Mouse (Mus musculus): ENCODE results near the gene Chd3.
A peak's percentile ranks its signal among the peaks of the same experiment; 100 is the strongest.

The Chd3 gene

DNA sequence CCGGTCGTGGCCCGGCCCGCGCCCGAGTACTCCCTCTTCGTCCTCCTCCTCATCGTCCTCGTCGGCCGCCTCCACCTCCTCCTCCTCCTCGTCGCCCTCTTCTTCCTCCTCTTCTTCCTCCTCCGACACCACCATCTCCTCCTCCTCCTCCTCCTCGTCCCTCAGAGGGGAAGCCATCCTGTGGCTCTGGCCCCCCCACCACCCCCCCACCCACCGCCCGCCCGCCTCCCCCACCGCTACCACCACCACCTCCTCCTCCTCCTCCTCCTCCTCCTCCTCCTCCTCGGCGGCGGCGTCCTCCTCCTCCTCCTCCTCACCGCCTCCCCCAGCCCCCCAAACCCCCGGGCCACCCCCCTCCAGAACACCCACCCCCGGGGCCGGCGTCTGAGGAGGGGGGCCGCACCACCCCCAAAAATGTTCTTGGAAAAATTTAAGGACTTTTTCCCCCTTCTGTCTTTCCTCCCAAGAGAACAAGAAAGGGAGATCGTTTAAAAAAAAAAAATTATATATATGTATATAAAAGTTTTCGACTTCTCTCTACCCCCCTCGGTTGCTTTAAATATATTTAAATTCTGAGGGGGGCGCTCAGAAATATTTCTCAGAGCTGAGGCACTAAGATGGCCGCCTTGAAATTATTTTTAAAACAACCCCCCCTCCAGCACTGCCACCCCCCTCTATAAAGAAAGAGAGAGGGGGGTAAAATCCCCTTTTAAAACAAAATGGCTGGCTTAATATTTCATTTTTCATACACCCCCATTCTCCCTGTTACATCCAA is at the start of gene Chd3:
Gene Chd3, minus strand, starts transcription at position 192 of the 775 bp plus-strand sequence.
- peak; percentile 40 for DNase-seq (ENCODE audit: low read depth, low spot score)

DNA sequence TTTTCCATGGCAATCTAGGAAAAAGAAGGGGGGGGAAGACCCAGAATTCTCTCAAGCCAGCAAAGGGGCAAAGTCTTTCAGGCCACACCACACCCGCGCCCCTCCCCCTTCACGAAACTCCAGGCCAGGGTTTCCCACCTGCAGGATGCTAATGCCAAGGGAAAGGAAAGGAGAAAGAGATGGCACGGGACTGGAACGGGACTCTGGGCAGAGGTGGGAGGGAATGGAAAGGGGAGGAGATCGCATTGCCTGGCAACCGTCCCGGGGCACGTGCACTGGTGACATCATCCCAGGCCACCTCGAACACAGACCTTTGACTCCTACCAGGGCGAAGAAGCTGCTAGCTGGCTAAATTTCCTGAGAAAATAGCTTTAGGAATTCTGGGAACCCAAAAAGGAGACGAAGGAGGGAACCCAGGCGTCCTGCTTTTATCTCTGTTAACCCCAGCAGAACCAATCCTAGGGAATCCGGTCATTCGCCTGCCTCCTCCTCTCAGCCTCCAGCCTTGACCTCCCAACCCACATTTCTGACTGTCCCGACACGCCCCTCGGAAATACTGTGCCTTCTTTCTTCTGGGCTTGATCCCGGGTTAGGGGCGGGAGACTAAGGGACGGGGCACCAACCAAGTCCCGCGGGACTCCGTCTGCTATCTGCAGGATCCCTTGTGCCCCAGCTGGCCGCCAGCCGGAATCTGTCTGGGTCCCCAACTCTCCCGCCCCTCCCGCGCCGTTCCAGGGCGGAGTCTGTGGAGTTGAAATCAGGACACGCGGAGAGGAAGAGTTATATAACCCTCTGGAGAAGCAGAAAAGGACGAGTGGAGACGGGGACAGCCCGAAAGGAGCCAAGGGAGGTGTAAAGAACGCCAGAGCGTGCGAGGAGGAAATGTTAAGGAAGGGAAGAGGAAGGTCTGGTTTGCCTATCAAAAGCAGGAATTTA is 48.5 kb upstream of the Chd3 start:
- DNase-seq (ENCODE audit: low read depth, low spot score) = peak; percentile 75

DNA sequence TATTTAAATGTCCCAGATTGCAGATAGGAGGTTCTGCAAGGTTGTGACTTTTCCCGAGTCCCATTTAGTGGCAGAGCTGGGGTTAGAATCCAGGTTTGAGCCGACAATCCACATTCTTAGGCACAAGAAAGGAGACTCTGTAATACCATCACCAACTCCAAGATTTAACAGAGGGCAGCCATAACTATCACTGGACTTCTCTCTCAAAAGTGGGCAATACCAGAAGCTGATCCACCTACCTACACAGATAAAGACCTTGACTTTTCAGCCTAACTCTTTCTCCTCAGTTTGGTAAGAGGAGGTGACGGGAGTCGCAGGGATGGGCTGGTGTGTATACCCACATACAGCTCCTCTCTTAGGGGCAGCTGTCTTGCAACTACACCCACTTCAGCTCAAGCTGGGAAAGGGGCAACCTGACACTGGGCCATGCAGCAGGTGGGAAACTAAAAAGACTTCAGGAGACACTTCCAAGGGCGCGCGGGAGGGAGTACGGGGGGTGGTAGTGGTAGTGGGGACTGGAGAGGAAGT is 47.8 kb upstream of the Chd3 start:
- no peak for DNase-seq (ENCODE audit: low read depth, low spot score)

DNA sequence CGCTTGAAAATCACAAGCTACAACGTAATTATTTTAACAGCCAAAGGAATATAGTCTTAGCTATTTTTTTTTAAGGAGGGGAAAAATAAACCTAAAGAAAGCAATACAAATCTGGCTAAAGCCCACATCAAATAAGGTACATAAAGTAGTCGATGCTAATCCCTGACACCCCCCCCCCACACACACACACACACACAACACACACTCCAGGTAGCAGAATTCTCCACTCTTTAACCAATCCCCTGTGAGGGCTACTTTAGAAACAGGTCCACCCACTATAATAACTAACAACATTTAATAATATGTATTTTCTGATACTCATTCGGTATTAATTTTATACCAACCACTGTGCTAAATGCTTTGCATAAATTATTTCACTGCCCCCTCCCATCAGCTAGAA is 47.3 kb upstream of the Chd3 start:
- no peak for DNase-seq (ENCODE audit: low read depth, low spot score)

DNA sequence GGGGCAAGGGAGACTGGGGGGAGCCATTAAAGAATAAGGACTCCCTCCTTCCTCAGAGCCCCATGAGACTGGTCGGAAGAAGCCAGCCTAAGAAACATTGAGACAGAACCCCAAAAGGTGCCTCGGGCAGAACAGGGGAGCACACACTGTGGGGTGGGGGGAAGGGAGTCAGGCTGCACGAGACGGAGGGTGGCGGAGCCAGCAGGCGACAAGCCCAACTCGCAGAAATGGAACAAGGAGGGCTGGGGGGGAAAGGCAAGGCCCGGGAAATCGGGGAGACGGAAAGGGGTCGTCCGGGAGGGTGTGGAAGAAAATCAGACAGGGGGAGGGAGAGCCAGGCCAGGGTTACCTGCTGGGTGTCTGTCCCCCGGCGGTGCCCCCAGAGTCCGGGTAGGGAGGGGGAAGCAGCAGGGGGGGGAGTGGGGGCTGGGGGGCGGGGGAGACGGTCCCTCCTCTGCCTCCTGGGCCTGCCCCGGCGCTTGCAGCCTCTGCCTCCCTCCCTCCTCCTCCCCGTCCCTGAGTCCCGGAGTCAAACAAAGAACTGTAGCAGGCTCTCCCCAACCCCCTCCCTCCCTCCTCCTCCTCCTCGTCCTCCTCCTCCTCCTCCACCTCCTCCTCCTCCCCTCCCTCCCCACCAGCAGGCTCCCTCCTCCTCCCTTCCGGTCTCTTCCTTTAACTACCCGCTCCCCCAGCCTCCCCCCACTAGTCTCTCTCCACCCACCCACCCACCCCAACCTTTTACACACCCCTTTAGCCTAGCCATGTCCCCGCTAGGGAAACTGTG is 46.7 kb upstream of the Chd3 start:
- DNase-seq (ENCODE audit: low read depth, low spot score) = peak; percentile 53

DNA sequence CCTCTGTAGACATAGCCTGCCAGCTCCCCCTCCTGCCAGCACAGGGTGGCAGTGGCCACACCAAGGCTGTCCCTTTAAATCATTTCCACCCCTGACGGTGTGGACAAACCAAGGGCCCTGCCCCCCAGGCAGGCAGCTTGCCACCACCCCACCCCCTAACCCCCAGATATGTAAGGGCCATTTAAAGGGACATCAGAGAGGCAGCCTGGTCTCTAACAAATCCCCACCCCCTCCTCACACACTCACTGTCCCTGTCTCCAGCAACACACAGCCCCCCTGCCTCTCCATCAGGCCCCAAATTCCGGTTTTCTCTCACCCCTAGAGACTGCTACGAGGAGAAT is 46.1 kb upstream of the Chd3 start:
- no peak for DNase-seq (ENCODE audit: low read depth, low spot score)

DNA sequence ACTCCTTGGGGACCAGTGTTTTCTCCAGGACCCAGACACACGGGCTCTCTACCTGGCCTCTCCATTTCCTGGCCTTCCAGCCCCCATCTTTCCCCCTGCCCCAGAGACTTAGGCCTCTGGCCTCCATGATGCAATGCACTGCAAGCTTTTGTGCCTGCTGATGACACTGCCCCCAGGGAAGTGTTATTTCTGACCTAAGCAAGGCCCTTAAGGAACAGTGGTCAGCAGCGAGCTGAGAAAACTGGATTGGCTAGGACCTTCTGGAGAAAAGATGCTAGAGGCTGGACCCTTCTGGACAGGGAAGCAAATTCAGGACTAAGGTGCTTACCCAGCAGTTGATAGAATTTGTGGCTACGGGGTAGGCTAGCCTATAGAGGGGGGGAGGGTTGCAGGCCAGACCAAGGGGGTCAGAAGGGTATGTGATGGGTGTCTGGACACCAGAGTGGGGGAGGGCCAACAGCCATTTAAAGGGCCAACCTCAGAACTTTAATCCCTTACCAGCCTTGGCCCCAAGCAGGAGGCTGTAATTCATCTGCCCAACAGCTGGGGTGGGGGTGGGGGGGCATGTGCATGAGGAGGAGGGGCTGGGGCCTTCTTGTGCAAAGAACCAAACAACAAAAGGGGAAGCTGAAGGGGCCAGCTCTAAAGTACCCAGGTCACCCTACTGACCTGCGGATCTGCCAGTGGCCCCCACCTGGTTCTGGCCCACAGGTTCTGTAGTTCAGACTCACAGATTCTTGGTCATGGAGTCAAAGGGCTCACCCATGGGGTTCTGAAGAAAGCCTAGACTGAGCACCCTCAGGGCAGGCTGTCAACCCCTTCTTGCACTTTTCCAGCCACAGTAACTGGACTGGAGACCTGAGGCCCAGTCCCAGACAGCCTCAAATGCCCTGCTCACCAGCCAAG is 45.5 kb upstream of the Chd3 start:
- DNase-seq (ENCODE audit: low read depth, low spot score) = peak; percentile 25

DNA sequence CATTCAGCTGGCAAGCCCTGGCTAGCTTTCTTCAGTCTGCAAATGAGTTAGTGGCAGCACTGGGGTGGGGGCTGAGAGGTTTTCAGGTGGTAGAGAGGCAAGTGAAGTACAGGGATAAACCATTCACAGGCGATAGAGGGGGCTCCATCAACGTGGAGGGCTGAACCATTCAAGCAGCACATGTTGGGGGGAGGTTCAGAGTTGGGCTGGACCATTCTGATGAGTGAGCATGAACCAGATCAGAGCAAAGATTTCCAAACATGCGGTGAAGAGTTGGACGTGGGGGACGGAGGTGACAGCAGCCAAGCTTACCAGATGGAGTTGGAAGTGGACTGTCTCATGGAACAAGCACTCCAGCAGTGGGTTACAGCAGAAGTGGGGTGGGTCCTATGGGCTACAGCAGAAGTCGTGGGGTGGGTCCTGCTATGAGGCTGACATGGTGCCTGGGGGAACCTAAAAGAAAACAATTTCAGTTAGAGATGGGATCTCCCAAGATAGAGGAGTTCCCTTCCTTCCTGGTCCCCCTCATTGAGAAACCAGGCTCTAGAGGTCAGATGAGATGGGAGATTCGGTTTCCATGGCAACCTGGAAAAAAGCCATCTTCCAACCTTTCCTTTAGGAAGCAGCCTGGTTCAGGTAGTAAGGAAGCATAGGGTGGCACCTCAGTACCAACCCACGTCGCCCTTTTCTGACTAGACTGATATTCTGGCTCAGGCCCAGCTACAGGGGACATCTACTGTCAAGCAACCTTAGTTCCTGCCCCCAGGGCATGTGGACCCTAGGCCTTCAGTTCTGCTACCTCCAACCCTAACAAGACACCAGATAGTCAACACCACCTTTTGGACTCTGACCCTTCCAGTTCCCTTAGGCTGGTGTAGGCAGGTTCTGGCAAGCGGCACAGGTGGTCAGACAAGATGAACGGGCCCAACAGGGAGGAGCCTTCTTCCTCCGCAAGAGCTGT is 44.3 kb upstream of the Chd3 start, which contains the start of gene Kdm6b:
Gene Kdm6b, minus strand, starts transcription at position 455 of the 961 bp plus-strand sequence.
- peak; percentile 42 for DNase-seq (ENCODE audit: low read depth, low spot score)

DNA sequence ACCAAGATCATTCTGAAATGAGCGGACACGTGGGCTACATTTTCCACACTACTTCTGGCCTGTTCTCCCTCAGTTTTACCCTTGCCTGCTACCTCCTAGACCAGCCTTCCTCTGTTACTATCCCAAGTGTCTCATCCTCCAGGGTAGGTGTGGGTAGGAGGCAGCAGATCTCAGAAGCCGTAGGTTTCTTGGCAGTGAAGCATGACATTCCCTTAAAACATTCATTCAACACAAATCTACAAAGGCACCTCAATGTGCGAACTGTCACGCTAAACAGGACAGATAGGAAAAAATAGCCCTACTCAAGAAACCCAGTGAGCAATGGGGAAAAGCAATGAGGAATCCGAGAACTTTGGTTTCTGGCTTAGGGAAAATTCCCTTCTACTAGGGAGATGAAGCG is 43.3 kb upstream of the Chd3 start:
- DNase-seq (ENCODE audit: low read depth, low spot score) = no peak

DNA sequence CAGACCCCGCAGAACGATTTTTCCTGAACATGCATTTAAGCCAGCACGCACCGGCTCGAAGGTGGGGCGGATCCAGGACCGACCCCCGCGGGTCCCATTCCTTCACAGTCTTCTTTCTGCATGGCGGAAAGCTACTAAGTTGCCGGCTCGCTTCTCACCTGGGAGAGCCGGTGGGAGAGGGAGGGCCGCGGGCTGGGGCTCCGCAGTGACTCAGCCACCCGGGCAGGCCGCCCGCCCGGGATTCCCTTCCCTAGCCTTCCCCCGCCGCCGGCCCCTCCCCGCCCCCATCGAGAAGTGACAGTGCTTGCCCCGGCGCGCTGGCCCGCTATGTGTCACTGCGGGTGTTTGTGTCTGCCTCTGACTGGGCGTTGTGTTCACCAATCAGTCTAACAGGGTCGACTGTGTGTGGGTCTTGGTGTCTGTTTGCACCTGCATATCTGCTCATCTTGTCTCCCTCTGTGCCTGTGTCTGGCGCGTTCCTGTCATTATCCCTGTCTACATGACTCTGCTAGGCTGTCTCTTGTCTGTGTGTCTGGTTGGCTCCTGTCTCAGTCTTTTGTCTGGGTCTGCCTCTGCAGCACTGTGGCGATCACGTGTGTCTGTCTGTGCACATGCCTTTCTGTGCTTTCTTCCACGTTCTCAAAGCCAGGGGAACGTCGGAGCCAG is 42.5 kb upstream of the Chd3 start:
- peak; percentile 85 for DNase-seq (ENCODE audit: low read depth, low spot score)

DNA sequence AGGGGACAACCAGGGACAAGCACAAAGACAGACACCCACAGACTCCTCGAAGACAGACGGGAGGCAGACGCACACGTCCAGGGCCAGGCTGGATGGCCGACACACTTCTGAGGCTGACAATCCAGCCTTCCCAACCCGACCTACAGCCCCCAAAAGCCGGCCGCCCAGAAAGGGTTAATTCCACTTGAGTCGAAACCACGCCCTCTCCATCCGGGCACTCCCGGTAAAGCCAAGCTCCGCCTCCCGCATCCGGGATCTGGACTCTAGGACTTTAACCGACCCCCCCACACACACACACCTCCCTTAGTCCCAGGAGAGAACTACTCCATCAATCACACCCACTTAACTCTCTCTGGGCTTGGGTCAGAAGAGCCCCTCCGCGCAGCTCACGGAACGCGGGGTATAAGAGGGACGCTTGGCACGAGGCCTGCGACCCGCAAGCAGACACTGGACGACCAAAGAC is 41.9 kb upstream of the Chd3 start:
- DNase-seq (ENCODE audit: low read depth, low spot score) = peak; percentile 86

DNA sequence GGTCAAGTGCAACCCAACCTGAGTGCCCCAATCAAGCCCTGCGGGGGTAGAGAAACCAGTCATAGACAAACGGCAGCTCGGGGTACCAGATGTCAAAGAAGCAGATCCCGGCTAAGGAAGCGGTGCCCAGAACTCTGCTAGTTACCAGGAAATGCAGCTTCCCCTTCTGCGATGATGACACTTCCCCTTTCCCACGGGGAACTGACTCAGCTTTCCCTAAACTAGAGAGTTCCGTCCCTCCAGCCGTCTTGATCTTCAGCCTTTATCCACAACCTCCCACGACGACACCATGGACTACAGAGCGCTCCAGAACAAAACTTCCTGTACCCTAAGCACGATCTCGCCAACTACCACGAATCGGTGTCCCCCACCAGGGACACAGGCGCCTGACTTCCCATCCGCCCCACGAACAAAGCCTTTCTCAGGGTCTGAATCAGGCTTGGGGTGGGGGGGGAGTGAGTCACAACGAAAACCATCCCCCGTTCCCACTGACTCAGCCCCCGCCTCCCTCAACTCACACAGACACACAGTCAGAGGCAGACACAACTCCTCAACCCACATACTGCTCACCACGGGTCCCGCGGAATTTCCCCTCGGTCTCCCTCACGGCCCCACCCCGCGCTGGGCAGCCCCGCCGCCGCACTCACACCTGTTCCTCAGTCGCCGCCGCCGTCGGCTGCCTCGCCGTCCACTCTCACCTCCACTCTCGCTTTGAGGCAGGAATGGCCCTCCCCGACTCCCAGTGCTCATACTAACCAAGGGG is 41.3 kb upstream of the Chd3 start:
- peak; percentile 94 for DNase-seq (ENCODE audit: low read depth, low spot score)

DNA sequence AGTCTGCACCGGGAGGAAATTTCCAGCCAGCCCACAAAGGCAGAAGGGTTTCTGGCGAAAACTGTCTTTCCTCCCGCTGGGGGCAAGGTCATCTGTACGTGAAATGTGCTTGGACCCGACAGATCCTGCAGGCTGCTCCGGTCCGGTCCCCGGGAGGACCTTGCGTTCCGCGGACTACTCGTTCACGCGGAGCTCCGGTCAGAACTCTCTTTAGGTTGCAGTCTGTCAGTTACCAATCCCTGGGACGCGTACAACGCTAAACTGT is 40.8 kb upstream of the Chd3 start:
- no peak for DNase-seq (ENCODE audit: low read depth, low spot score)

DNA sequence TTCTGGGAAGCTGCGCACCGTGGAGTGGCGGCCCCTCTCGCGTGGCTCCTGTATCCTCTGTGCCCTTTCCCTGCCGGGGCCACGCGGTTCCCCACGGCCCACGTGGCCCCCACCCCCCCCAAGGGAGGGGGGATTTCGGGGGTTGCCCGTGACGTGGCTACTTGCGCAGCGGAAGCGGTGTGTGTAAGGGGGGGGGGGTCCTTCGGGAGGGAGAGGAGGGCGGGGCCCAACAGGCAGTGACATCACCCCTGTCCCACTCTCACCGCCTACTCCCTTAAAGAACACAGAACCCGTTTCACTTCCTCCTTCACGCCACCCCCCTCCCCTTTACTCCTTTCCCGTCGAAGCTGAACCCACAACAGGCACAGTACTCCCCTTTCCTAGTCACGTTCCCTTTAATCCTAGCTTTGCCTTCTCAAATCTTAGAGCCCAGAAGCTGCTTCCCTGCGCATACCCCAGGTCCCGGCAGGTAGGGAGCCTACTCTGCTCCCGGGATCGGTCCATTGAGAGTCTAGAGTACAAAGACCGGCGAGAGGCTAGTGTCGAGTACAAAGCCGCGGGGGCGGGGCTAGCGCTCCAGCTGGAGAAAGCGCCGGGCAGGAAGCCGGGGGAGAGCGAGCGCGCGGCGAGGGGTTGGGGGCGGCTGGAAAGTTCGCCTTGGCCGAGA is 40.3 kb upstream of the Chd3 start:
- peak; percentile 98 for DNase-seq (ENCODE audit: low read depth, low spot score)

DNA sequence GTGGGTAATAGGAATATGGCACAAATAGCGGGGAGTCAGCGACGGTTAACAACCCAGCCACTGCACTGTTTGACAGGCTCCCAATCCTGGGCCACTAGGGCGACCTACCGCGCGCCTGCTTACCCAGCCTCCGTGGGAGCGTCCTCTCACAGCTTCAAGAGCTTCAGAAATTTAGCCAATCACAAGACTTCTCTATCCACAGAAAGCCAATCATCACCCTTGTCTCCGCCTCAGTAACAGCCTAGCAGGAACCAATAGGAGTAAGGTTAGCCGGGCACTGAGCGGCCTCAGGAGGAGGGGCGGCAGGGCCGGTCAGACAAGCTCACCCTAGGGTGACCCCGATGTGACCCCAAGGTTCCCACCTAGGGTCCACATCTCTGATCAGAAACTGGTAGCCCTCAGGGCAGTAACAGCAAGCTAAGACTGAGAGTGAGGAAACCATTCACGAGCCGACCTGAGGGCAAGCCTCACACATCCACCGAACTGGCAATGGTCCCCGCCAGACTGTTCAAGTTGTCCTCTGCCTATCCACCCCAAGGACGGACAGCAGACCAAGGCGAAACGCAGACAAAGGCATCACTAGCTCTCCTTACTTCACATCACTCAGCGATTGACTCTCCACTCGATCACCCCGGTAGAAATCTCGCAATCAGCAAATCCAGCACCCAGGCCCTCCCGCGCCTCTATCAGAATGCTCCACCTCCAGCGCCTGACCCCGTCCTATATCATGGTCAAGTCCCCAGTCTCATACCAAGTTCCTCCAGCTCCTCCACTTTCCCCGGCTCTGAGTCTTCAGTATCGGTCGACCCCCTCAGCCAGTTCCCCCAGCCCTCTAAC is 39.6 kb upstream of the Chd3 start:
- DNase-seq (ENCODE audit: low read depth, low spot score) = peak; percentile 94

DNA sequence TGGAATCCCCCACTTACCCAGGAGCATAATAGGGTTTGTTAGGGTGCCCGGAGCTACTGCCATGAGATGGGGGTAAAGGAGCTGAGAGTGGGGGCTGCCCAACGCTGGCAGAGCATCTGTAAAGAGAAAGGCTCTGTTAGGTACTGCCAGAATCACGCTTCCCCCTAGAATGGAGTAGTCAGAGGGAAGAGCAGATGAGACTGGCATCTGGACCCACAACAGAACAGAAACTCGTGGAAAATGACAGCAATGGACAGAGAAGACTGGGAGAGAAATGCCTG is 38.5 kb upstream of the Chd3 start:
- no peak for DNase-seq (ENCODE audit: low read depth, low spot score)

Measured in CD4-positive helper T cell, adult 2 months (primary cell).